Mouse (Mus musculus) hindbrain, embryonic 13.5 days (tissue): ENCODE data around the gene Pex16. TPM values are rescaled to one million over a fixed set of nuclear protein-coding genes. Genes with fewer than 3 reads are reported as not detected.

Source experiments
- microRNA-seq: library from miRNA; unstranded; fragments of <30 nt; microRNA quantifications from one replicate; pipeline ENCODE4, GENCODE M21; 2016
- polyA plus RNA-seq: library from polyadenylated mRNA; unstranded; fragments of >200 nt; fragmentation: Nextera tagmentation; extraction: Ambion mirVana; gene quantifications from 2 replicates; pipeline ENCODE4 v1.2.1, GENCODE M21; 2015

Gene Pex16
- polyA plus RNA-seq, 1 experiment from 2014 or later, result 35.7 TPM

Small RNAs within 50 kb of the gene (microRNA-seq; reads per million reads assigned to microRNA genes)
- not detected for gene Mir7000

Other genes starting within 250 kb of the Pex16 start
- 1.6 and 2.4 TPM in 2 replicates for gene Large2, start 193 bp downstream of the Pex16 start, polyA plus RNA-seq
- gene 1700029I15Rik, start 7.9 kb downstream of the Pex16 start, polyA plus RNA-seq, result 6.3 and 6.9 TPM in 2 replicates
- 111 and 112 TPM in 2 replicates for gene Mapk8ip1, start 26.6 kb downstream of the Pex16 start, polyA plus RNA-seq
- gene Cry2, start 59.4 kb downstream of the Pex16 start, polyA plus RNA-seq, result 36.8 and 38.5 TPM in 2 replicates
- 10.5 and 12.0 TPM in 2 replicates for gene Slc35c1, start 85.9 kb downstream of the Pex16 start, polyA plus RNA-seq
- 13.6 and 14.6 TPM in 2 replicates for gene Chst1, start 225.0 kb downstream of the Pex16 start, polyA plus RNA-seq